Mouse (Mus musculus) forebrain, embryonic 12.5 days (tissue): ENCODE results near the gene Elovl5. TPM values are rescaled to one million over a fixed set of nuclear protein-coding genes. Genes with fewer than 3 reads are reported as not detected.

ENCODE experiments used
- ATAC-seq: fragments of 200-750 bp; cut with Nextera tagmentation; 2 replicates; pipeline ENCODE4 v1.8.0; 2017; ENCODE audit warnings: moderate TSS enrichment; ENCODE audit not compliant: low FRiP score
- H3K27ac ChIP-seq: fragments of 300-500 bp; sonication (generic); 2 replicates; pipeline ENCODE4 v1.5.1; 2016; ENCODE audit warnings: mild to moderate bottlenecking
- H3K27me3 ChIP-seq: fragments of 300-500 bp; sonication (generic); 2 replicates; pipeline ENCODE4 v1.6.1; 2016; ENCODE audit warnings: mild to moderate bottlenecking
- H3K36me3 ChIP-seq: fragments of 300-500 bp; sonication (generic); replicated peaks from 2 replicates; pipeline ENCODE4 v1.6.1; 2016; ENCODE audit warnings: mild to moderate bottlenecking
- H3K4me1 ChIP-seq: fragments of 300-500 bp; sonication (generic); 2 replicates; pipeline ENCODE4 v1.6.1; 2016
- H3K4me2 ChIP-seq: fragments of 300-500 bp; sonication (generic); 2 replicates; pipeline ENCODE4 v1.6.1; 2016; ENCODE audit warnings: mild to moderate bottlenecking, moderate library complexity
- H3K4me3 ChIP-seq: fragments of 300-500 bp; sonication (generic); replicated peaks from 2 replicates; pipeline ENCODE4 v1.5.1; 2016; ENCODE audit warnings: mild to moderate bottlenecking
- H3K9ac ChIP-seq: fragments of 300-500 bp; sonication (generic); 2 replicates; pipeline ENCODE4 v1.6.1; 2016; ENCODE audit warnings: mild to moderate bottlenecking
- H3K9me3 ChIP-seq: fragments of 300-500 bp; sonication (generic); 2 replicates; pipeline ENCODE4 v1.6.1; 2016
- WGBS: fragments of 180-500 bp; shearing (Covaris S2); methylation state at CpG from one replicate; pipeline ENCODE4 v1.1.7; 2016; 5-methylcytosine and 5-hydroxymethylcytosine counted together
- polyA plus RNA-seq: library from polyadenylated mRNA; unstranded; fragments of >200 nt; fragmentation: Nextera tagmentation; extraction: Ambion mirVana; gene quantifications from 2 replicates; pipeline ENCODE4 v1.2.1, GENCODE M21; 2016

Elovl5 gene
- polyA plus RNA-seq, 1 experiment from 2014 or later = 74.6 TPM

DNA sequence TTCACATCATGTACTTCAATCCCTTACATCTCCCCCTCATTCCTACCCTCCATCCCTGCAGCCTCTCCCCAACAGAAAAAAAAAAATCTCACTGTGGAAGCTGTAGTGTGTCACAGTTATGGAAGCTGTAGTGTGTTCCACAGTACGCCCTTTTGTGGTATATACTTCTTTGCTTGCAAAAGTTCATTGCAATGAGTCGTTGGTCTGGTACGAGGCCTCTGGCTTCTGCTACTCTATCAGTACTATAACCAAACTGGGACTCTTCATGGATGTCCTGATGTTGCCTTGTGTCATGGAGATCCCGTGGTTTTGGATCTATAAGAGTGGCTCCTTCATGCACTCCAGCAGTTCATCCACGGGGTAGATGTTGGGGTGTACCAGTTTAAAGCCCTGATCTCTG is 95.5 kb downstream of the Elovl5 start:
- Histone ChIP-seq H3K4me3 (no peak overlapping the region), H3K36me3 (no peaks in the 10 kb centered on the region), H3K9me3 (no peaks in the 10 kb centered on the region), H3K9ac (no peak overlapping the region), H3K27ac (no peak overlapping the region), H3K4me1 (no peaks in the 10 kb centered on the region), H3K27me3 (no peaks in the 10 kb centered on the region), H3K4me2 (no peak overlapping the region)
- WGBS = 85% methylated on average over 5 of the region's 5 CpGs
- no peak for ATAC-seq

DNA sequence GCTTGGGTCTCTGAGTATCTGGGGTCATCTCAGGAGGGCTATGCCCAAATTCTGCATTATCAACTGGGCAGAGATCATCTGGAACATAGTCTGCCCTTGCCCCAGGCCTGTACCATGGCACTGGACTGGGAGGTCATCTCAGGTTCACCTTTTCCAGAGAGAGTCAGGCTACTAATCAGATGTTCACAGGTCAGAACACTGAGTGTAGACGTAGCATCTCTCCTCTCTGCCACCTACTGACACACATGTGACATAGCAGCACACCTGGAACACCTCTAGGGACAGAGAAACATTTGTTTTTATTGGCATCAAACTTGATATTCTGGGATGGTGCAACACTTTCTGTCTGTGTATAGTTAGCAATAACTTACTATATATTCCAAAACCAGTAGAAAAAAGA is 96.6 kb downstream of the Elovl5 start:
- no peaks in the 10 kb centered on the region for H3K9me3 ChIP-seq
- H3K4me3 ChIP-seq = no peak overlapping the region
- no peak overlapping the region for H3K9ac ChIP-seq
- H3K27ac ChIP-seq = no peak overlapping the region
- ATAC-seq = no peak
- WGBS = 39% methylated on average over 1 of the region's 1 CpGs
- no peaks in the 10 kb centered on the region for H3K36me3 ChIP-seq
- no peaks in the 10 kb centered on the region for H3K27me3 ChIP-seq
- peaks cover 6% of the 10 kb centered on the region; the same call in 1 of the 2 replicates for H3K4me1 ChIP-seq
- H3K4me2 ChIP-seq = no peak overlapping the region

DNA sequence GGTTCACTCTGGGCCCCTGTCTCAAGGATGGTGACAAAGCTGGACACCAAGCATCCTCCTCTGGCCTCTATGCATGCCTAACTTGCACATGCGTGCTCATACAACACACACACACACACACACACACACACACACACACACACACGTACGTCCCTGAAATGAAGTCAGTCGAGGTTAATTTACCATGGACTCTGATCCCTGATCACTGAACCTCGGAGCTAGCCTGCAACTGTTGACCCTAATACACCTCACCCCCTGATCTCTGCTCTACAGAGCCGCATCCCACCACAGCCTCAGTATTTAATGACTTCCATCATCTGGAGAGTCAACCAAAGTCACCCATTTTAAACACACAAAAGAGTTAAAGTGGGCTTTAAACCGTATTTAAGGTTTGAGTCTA is 98.7 kb downstream of the Elovl5 start:
- no peak overlapping the region for H3K4me2 ChIP-seq
- no peak overlapping the region for H3K4me3 ChIP-seq
- no peak overlapping the region for H3K9ac ChIP-seq
- no peaks in the 10 kb centered on the region for H3K36me3 ChIP-seq
- no peaks in the 10 kb centered on the region for H3K27me3 ChIP-seq
- 91% methylated on average over 7 of the region's 7 CpGs for WGBS
- no peak for ATAC-seq
- H3K27ac ChIP-seq = no peak overlapping the region
- no peaks in the 10 kb centered on the region for H3K9me3 ChIP-seq
- H3K4me1 ChIP-seq = peaks cover 9% of the 10 kb centered on the region

DNA sequence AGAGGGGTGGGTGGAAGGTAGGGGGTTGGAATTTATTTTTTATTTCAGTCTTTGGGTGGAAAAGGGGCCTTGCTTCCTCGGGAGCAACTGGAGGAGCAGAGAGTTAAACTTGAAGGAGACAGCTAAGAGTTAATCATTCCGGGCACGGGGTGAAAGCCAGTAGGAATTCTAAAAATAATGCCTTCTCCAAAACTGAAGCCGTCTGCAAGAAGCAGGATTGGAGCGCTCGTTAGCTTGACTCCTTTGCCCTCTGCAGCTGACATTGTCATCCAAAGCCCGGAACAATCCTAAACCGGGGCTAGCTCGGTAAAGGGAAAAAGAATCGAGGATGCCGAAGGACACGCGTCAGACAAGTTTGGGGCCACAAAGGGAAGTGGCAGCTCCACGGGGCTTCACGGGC is 99.1 kb downstream of the Elovl5 start:
- peaks cover 14% of the 10 kb centered on the region for H3K4me1 ChIP-seq
- ATAC-seq = no peak
- H3K4me3 ChIP-seq = no peak overlapping the region
- H3K9ac ChIP-seq = no peak overlapping the region
- no peak overlapping the region for H3K4me2 ChIP-seq
- no peaks in the 10 kb centered on the region for H3K9me3 ChIP-seq
- H3K27ac ChIP-seq = no peak overlapping the region
- H3K27me3 ChIP-seq = 0 out of 2 replicates have a peak, but pooled peaks cover under 1% of the 10 kb centered on the region
- WGBS = 61% methylated on average over 15 of the region's 15 CpGs
- H3K36me3 ChIP-seq = no peaks in the 10 kb centered on the region

DNA sequence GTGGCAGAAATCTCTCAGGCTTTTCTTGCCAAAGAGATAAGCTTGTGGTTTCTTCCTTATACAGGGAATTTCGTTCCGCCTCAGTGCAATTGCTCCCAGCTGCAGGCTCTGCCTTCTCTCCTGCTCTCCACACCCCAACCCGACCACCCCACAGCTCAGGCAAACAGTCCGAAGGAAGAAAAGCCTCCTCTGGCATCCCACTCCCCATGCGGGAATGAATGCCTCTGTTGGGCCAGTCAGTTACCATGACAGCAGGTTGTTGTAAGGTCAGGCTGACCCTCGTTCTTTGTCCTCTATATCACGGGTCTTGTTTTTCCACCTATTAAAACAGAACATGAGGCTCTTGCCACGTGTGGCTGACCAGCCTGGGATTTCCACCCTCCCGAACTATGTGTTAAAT is 104.1 kb downstream of the Elovl5 start:
- Histone ChIP-seq H3K4me2 (no peak overlapping the region), H3K4me1 (peaks cover 16% of the 10 kb centered on the region), H3K9me3 (no peaks in the 10 kb centered on the region), H3K9ac (no peak overlapping the region), H3K27me3 (0 out of 2 replicates have a peak, but pooled peaks cover 3% of the 10 kb centered on the region), H3K27ac (no peak overlapping the region), H3K36me3 (no peaks in the 10 kb centered on the region), H3K4me3 (no peak overlapping the region)
- 11% methylated on average over 9 of the region's 9 CpGs for WGBS
- peak; percentile 60; the same call in 1 of the 2 replicates for ATAC-seq

DNA sequence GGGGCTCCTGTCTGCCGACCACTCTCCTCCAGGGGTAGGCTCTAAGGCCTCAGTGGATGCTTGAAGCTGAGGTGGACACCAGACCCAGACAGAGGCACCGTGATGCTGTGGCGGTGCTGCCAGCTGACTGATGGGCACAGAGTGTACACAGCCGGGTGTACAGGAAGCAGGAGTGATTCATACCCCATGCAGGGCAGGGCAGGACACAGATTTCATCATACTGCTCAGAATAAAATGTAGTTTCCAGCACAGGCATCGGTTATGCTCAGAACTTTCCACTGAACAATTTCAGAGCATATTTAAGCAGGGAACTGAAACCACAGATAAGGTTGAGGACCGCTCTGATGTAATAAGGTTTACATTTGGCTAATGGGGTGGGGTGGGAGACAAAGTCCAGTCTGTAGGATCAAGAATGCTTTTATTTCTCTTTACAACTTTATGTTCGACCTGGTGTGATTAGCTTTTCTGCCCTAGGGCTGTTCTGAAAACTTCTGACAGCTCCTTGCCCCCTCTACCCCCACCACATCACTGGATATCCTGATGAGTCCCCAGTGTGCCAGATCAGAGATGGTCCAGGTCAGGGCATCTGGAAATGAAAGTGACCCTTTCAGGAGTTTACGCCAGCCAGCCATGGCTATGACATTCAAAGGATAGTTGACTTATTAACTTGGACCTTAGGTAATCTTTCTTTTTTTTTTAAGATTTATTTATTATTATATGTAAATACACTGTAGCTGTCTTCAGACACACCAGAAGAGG is 105.2 kb downstream of the Elovl5 start:
- H3K9me3 ChIP-seq = no peaks in the 10 kb centered on the region
- H3K4me3 ChIP-seq = no peak overlapping the region
- no peak overlapping the region for H3K27ac ChIP-seq
- H3K9ac ChIP-seq = no peak overlapping the region
- 0 out of 2 replicates have a peak, but pooled peaks cover 3% of the 10 kb centered on the region for H3K27me3 ChIP-seq
- WGBS = 86% methylated on average over 8 of the region's 8 CpGs
- no peak overlapping the region for H3K4me2 ChIP-seq
- peaks cover 16% of the 10 kb centered on the region for H3K4me1 ChIP-seq
- H3K36me3 ChIP-seq = no peaks in the 10 kb centered on the region
- no peak for ATAC-seq

DNA sequence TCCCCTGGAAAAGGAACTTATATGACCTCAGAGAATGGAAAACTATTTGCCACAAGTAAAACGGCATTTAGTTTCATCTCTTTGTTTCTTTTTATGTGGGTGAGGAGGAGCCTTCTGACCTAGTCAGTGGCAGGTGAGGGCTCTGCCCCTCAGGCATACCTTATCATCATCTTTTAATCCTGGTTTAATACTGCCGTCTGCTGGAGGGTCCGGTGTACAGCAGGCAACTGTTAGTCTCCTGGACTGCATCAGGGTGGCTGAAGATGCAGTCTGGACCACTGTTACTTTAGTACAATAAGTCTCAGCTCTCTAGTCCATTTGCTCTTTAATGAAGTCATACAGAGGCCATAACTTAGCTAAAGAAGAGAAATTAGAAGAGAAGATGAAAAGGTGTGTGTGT is 107.7 kb downstream of the Elovl5 start:
- peaks cover 10% of the 10 kb centered on the region for H3K4me1 ChIP-seq
- no peaks in the 10 kb centered on the region for H3K36me3 ChIP-seq
- H3K9me3 ChIP-seq = no peaks in the 10 kb centered on the region
- peak; percentile 70; the same call in 1 of the 2 replicates for ATAC-seq
- H3K4me2 ChIP-seq = no peak overlapping the region
- H3K27me3 ChIP-seq = 0 out of 2 replicates have a peak, but pooled peaks cover 3% of the 10 kb centered on the region
- H3K4me3 ChIP-seq = no peak overlapping the region
- 21% methylated on average over 3 of the region's 3 CpGs for WGBS
- H3K9ac ChIP-seq = no peak overlapping the region
- H3K27ac ChIP-seq = no peak overlapping the region

DNA sequence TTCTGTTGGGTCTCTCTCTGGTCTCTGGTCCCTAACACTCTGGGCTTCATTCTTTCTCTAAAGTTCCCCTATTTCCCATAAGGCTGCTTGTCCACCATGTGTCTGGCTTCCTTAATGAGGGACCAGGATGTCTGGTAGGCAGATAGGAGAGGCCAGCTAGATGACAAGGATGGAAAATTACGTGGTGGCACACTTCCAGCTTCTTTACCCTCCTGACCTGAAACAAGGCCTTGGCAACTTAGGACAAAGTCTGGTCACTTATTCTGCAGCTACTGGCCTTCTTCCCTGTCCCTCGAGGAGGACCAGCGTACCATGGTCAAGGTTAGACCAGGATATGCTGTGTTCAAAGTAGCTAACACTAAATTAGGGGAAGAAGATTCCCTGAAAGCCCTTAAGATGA is 109.9 kb downstream of the Elovl5 start:
- H3K9me3 ChIP-seq = no peaks in the 10 kb centered on the region
- no peak overlapping the region for H3K4me3 ChIP-seq
- no peak overlapping the region for H3K4me2 ChIP-seq
- H3K27me3 ChIP-seq = no peaks in the 10 kb centered on the region
- H3K36me3 ChIP-seq = no peaks in the 10 kb centered on the region
- ATAC-seq = no peak
- no peak overlapping the region for H3K9ac ChIP-seq
- no peak overlapping the region for H3K27ac ChIP-seq
- no peaks in the 10 kb centered on the region for H3K4me1 ChIP-seq
- 79% methylated on average over 3 of the region's 3 CpGs for WGBS

DNA sequence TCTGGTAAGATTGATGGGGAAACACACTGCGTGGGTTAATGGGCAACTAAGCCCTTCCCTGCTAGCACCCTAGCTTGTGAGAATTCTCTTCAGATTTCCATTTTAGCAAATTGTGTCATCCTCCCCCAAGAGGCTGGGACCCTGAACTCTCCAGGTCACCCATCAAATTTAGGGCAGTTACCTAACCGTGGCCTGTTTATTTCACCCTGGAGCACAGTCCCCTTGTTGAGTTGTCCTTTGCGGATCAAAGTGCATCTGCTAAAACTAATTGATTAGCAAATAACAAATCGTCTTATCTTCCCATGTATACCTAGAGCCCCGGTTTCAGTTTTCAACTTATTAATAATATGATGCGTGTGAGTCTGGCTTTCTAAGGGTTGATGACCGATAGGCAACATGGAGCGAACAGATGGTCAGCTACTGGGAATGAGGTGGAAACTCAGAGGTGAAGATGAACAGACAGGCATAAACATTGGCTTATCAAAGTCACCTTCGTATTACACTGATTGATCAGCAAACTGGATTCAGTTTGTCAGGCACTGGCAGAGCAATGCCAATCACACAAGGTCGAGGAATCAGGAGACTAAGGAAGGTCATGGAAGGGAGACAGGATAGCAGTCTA is 113.8 kb downstream of the Elovl5 start:
- H3K4me3 ChIP-seq = no peak overlapping the region
- 89% methylated on average over 10 of the region's 10 CpGs for WGBS
- H3K27me3 ChIP-seq = no peaks in the 10 kb centered on the region
- no peak overlapping the region for H3K27ac ChIP-seq
- no peak overlapping the region for H3K9ac ChIP-seq
- no peak for ATAC-seq
- no peak overlapping the region for H3K4me2 ChIP-seq
- no peaks in the 10 kb centered on the region for H3K9me3 ChIP-seq
- no peaks in the 10 kb centered on the region for H3K4me1 ChIP-seq
- no peaks in the 10 kb centered on the region for H3K36me3 ChIP-seq

DNA sequence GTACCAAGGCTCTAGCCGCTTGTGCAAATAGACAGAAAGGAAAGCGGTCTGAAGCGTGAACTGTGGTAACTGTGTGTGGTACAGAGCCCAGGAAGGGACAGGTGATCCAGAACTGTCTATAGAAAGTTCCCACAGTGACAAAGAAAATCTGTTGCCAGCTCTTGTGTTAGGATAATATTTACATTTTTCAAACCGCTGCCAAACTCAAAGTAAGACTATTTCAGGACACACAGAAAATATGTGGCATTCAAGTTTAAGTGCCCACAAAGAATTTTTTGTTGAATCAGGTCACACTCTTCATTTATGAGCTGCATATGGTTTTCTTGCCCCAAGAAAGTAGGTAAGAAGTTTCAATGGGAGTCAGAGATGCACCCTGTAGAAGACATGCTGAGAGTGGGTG is 115.8 kb downstream of the Elovl5 start:
- no peak for ATAC-seq
- Histone ChIP-seq H3K9ac (no peak overlapping the region), H3K27me3 (no peaks in the 10 kb centered on the region), H3K36me3 (no peaks in the 10 kb centered on the region), H3K4me1 (no peaks in the 10 kb centered on the region), H3K27ac (no peak overlapping the region), H3K4me3 (no peak overlapping the region), H3K9me3 (no peaks in the 10 kb centered on the region), H3K4me2 (no peak overlapping the region)
- 93% methylated on average over 4 of the region's 4 CpGs for WGBS
